Mouse (Mus musculus): ENCODE data around the gene Bcr. TPM values are rescaled to one million over a fixed set of nuclear protein-coding genes. Genes with fewer than 3 reads are reported as not detected.

The Bcr gene
- total and polyA plus RNA-seq, 2 experiments from 2014 or later, result 10.1 to 61.4 TPM

DNA sequence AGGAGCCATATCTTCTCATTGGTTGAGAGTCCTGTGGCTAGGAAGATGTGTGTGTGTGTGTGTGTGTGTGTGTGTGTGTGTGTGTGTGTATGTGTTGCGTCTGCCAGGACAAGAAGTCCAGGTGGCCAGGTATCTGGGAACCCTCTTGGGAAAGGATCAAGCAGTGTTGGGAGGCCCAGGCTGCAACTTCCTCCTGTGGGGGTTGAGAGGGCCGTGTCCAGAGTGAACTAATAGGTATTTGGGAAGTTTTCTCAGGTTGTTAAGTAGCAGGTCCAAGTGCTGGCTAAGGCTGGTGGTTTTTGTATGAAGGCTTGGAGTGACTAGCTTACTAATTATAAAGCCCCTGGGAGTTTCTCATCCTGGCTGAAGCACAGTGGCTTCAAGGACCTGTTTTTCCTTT, 7.7 kb downstream of the Bcr start:
- H3K4me2 ChIP-seq (ENCODE audit: low read depth, low read length), result no peak overlapping the region
- H3K27ac ChIP-seq, result no peak overlapping the region
- no peak overlapping the region for H3K9ac ChIP-seq (replicated peaks; ENCODE audit: low read length)
- H3K27me3 ChIP-seq (ENCODE audit: insufficient read depth, low read length), result no peaks in the 10 kb centered on the region
- no peaks in the 10 kb centered on the region for H3K36me3 ChIP-seq (ENCODE audit: insufficient read depth, low read length)
- H3K4me3 ChIP-seq (ENCODE audit: low read length), result no peak overlapping the region
- no peaks in the 10 kb centered on the region for H3K9me3 ChIP-seq (ENCODE audit: low read length)
- WGBS, result 65% methylated on average over 2 of the region's 2 CpGs
- ATAC-seq, result no peak
- H3K4me1 ChIP-seq (ENCODE audit: insufficient read depth, low read length), result peaks cover 43% of the 10 kb centered on the region
- no peak for DNase-seq (ENCODE audit: low spot score)
- TF ChIP-seq CTCF (IDR thresholded peaks at IDR 0.05; ENCODE audit: low read depth), result no peak

DNA sequence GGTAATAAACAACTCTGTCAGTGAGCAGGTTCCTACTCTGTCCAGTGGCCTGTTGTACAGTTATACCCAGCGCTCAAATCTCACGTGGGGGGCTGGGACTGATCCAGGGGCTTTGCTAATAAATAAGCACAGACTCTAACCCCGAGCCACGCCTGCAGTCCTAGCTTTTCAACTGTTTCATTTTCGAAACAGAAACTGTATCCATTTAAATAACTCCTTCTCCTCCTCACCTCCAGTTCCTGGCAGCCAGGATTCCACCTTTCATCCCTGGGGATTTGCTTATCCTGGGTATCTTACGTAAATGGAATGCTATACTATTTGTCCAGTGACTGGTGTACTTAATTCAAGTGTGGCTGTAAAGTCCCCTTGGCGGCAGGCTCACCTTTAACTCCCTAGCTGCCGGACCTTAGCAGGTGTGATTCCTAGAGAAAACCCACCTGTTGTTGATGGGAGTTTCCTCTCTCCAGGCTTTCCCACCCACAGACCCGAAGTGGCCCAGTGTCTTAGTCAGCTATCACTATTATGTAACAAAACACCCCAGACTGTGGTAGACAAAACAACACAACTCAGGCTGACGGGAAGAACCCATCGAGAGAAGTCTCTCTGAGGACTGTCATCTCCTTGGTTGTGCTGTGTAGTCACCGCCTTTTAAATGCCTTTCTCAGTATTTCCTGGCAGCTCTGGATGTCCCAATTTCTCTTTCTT, 8.4 kb downstream of the Bcr start:
- DNase-seq (ENCODE audit: low spot score), result no peak
- no peak for ATAC-seq
- Histone ChIP-seq H3K9ac (replicated peaks; ENCODE audit: low read length) (no peak overlapping the region), H3K27me3 (ENCODE audit: insufficient read depth, low read length) (no peaks in the 10 kb centered on the region), H3K4me1 (ENCODE audit: insufficient read depth, low read length) (peaks cover 36% of the 10 kb centered on the region), H3K4me3 (ENCODE audit: low read length) (no peak overlapping the region), H3K9me3 (ENCODE audit: low read length) (no peaks in the 10 kb centered on the region), H3K4me2 (ENCODE audit: low read depth, low read length) (0 out of 2 replicates have a peak overlapping the region, but pooled peaks have one; percentile 5), H3K36me3 (ENCODE audit: insufficient read depth, low read length) (no peaks in the 10 kb centered on the region), H3K27ac (no peak overlapping the region)
- no peak for TF ChIP-seq CTCF (IDR thresholded peaks at IDR 0.05; ENCODE audit: low read depth)
- WGBS, result 57% methylated on average over 12 of the region's 12 CpGs

DNA sequence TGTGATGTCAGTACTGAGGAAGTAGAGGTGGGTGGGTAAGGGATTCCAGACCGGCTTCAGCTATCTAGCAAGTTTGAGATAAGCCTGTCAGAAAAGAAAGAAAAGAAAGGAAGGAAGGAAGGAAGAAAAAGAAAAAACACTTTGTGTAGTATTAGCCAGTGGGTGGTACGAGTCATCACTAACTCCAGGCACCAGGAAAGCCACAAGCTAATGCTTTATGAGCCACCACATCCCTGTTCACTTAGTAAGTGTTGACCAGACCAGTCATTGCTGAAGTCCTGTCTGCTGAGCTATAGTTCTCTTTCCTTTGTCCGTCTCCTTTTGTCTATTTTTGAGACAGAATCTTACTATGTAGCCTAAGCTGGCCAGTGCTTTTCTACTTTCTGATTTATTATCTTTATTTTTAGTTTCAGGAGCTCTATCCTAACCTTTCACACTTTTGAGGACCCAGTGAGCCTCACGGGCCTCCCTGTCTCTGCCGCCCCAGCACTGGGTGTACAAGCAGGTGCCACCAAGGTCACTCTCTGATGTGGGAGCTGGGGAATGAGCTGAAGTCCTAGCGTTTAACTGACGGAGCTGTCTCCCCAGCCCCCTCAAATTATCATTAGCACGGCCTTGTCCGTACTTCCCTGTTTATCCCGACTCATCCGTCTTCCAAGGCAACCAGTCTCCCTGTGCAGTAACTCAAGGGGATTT, 10.0 kb downstream of the Bcr start:
- WGBS, result 70% methylated on average over 11 of the region's 11 CpGs
- peaks cover 26% of the 10 kb centered on the region for H3K4me1 ChIP-seq (ENCODE audit: insufficient read depth, low read length)
- H3K4me3 ChIP-seq (ENCODE audit: low read length), result no peak overlapping the region
- H3K27me3 ChIP-seq (ENCODE audit: insufficient read depth, low read length), result no peaks in the 10 kb centered on the region
- no peaks in the 10 kb centered on the region for H3K36me3 ChIP-seq (ENCODE audit: insufficient read depth, low read length)
- no peak for ATAC-seq
- no peak overlapping the region for H3K4me2 ChIP-seq (ENCODE audit: low read depth, low read length)
- H3K27ac ChIP-seq, result no peak overlapping the region
- no peak overlapping the region for H3K9ac ChIP-seq (replicated peaks; ENCODE audit: low read length)
- DNase-seq (ENCODE audit: low spot score), result no peak
- no peak for TF ChIP-seq CTCF (IDR thresholded peaks at IDR 0.05; ENCODE audit: low read depth)
- no peaks in the 10 kb centered on the region for H3K9me3 ChIP-seq (ENCODE audit: low read length)

DNA sequence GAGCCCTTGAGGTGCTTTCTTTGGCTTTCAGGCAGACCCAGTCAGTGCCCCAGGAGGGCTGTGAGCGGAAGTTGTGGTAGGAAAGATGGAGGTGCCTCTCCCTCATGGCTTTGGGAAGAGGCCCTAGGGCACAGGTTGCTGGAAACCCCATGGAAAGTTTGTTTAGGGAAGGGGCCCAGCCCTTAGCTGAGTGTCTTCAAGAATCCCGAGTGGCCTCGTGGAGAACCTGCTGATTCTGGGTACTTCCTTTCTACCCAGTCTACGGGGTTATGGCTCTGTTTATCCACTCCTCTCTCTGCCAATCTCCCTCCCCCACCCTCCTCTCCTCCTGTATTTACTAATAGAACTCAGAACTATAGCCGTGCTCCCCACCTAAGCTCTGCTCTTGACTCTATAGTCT, 15.3 kb downstream of the Bcr start:
- no peak overlapping the region for H3K4me3 ChIP-seq (ENCODE audit: low read length)
- no peak for DNase-seq (ENCODE audit: low spot score)
- no peaks in the 10 kb centered on the region for H3K27me3 ChIP-seq (ENCODE audit: insufficient read depth, low read length)
- H3K9ac ChIP-seq (replicated peaks; ENCODE audit: low read length), result no peak overlapping the region
- H3K4me1 ChIP-seq (ENCODE audit: insufficient read depth, low read length), result no peaks in the 10 kb centered on the region
- H3K27ac ChIP-seq, result no peak overlapping the region
- WGBS, result 74% methylated on average over 5 of the region's 5 CpGs
- no peak for TF ChIP-seq CTCF (IDR thresholded peaks at IDR 0.05; ENCODE audit: low read depth)
- no peak for ATAC-seq
- H3K36me3 ChIP-seq (ENCODE audit: insufficient read depth, low read length), result no peaks in the 10 kb centered on the region
- no peaks in the 10 kb centered on the region for H3K9me3 ChIP-seq (ENCODE audit: low read length)
- H3K4me2 ChIP-seq (ENCODE audit: low read depth, low read length), result no peak overlapping the region

DNA sequence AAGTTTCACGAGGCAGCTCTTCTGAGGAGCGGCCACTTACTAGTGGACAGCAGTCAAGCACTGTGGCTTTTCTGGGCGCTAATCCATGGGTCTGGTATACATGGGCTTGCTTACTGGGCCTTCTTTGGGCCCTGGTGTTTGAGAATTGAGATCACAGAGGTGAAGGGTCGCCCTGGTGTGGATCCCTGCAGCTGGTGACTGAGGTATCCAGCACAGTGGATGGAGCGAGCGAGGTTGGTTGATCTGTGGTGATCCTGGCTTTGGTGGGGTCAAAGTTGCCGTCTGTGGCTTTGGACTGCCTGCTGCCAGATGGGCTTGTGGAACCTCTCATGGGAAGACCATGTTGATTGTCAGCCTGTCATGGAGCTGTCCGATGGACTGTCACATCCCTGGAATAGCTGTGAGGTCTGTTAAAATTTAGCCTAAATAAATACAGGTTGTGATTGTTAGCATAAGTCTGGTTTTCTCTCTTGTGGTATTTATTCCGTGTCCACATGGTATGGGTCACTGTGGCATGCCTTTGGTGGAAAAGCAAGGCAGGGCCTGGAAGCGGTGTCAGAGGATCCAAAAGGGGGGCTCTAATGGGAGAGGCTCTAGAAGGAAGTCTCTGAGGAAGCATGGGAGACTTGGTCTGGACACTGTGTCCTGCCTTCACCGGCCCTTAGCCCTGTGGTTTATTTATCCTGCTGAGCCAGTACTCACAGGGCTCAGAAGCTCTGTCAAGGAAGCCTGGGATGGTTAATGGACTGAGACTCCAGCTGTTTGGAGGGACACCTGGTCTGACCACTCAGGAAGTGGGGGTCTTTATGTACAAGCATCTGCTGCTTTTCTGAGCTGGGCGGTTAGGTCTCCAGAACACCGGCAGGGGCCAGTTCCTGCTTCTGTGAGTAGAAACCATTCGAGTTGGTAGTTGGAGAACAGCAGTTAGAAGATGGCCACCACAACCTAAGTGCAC, 18.1 kb downstream of the Bcr start:
- no peak overlapping the region for H3K4me3 ChIP-seq (ENCODE audit: low read length)
- no peak overlapping the region for H3K4me2 ChIP-seq (ENCODE audit: low read depth, low read length)
- H3K36me3 ChIP-seq (ENCODE audit: insufficient read depth, low read length), result no peaks in the 10 kb centered on the region
- H3K27ac ChIP-seq, result no peak overlapping the region
- no peak for DNase-seq (ENCODE audit: low spot score)
- no peaks in the 10 kb centered on the region for H3K27me3 ChIP-seq (ENCODE audit: insufficient read depth, low read length)
- 85% methylated on average over 14 of the region's 14 CpGs for WGBS
- no peak overlapping the region for H3K9ac ChIP-seq (replicated peaks; ENCODE audit: low read length)
- no peaks in the 10 kb centered on the region for H3K9me3 ChIP-seq (ENCODE audit: low read length)
- no peak for ATAC-seq
- TF ChIP-seq CTCF (IDR thresholded peaks at IDR 0.05; ENCODE audit: low read depth), result no peak
- no peaks in the 10 kb centered on the region for H3K4me1 ChIP-seq (ENCODE audit: insufficient read depth, low read length)

DNA sequence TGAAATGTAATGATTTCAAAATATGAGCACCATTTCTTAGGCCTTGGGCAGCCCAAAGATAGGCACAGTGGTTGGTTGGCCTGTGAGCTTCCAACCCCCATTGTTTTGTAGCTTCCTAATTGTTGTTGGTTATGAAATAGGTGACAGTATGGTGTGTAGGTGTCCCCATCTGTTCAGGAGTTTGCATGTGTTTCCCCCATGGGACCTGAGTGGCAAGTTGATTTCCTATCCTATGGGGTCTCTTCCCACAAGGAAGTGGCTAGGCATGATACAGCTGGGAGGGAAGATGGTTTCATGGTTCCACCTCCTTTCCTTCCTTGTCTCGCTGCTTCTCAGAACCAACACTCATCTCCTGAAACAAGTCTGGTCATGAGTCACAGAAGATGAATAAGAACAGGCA, 24.9 kb downstream of the Bcr start:
- H3K9me3 ChIP-seq (ENCODE audit: low read length), result no peaks in the 10 kb centered on the region
- DNase-seq (ENCODE audit: low spot score) (no peak), ATAC-seq (no peak)
- no peak overlapping the region for H3K9ac ChIP-seq (replicated peaks; ENCODE audit: low read length)
- H3K4me2 ChIP-seq (ENCODE audit: low read depth, low read length), result no peak overlapping the region
- H3K36me3 ChIP-seq (ENCODE audit: insufficient read depth, low read length), result no peaks in the 10 kb centered on the region
- H3K4me1 ChIP-seq (ENCODE audit: insufficient read depth, low read length), result no peaks in the 10 kb centered on the region
- H3K27ac ChIP-seq, result no peak overlapping the region
- no peak for TF ChIP-seq CTCF (IDR thresholded peaks at IDR 0.05; ENCODE audit: low read depth)
- 93% methylated on average over 1 of the region's 1 CpGs for WGBS
- no peaks in the 10 kb centered on the region for H3K27me3 ChIP-seq (ENCODE audit: insufficient read depth, low read length)
- no peak overlapping the region for H3K4me3 ChIP-seq (ENCODE audit: low read length)

Measured in hindbrain, postnatal 0 days (tissue).